Mouse (Mus musculus): Measurements from ENCODE around the gene Aktip. TPM values are rescaled to one million over a fixed set of nuclear protein-coding genes. Genes with fewer than 3 reads are reported as not detected.
A peak's percentile ranks its signal among the peaks of the same experiment; 100 is the strongest.

Aktip gene
- total RNA-seq, 1 experiment, result 22.8 TPM

GRCm38 (mm10) chr8:91188152-91188551 lies 11.6 kb downstream of the Aktip start:
- no peak for DNase-seq (ENCODE audit: low read depth, low spot score)
- H3K36me3 ChIP-seq (ENCODE audit: control insufficient read depth, insufficient read depth, low read length, poor library complexity, severe bottlenecking), result no peaks in the 10 kb centered on the region
- no peak overlapping the region for H3K27ac ChIP-seq (ENCODE audit: insufficient read depth, low read depth, low read length, poor library complexity, severe bottlenecking)
- H3K9ac ChIP-seq (ENCODE audit: insufficient read depth, low read depth, low read length, poor library complexity, severe bottlenecking), result no peak overlapping the region
- no peak overlapping the region for H3K4me3 ChIP-seq (ENCODE audit: insufficient read depth in 1 of 2, low read depth in 1 of 2, low read length in 2 of 2, poor library complexity in 1 of 2, severe bottlenecking in 1 of 2)
- H3K9me3 ChIP-seq (ENCODE audit: control insufficient read depth, insufficient read depth, low read depth, low read length), result no peaks in the 10 kb centered on the region
- no peaks in the 10 kb centered on the region for H3K4me1 ChIP-seq (ENCODE audit: control insufficient read depth in 2 of 2, insufficient read depth in 2 of 2, low read length in 2 of 2, poor library complexity in 1 of 2)
- no peak for TF ChIP-seq ZC3H11A (IDR thresholded peaks at IDR 0.05; ENCODE audit: borderline replicate concordance, low read depth, low read length)
- no peak for TF ChIP-seq CHD2 (IDR thresholded peaks at IDR 0.05; ENCODE audit: low read depth, low read length)
- TF ChIP-seq MAFK (IDR thresholded peaks at IDR 0.05; ENCODE audit: insufficient read depth, low read depth, low read length), result no peak
- no peak for TF ChIP-seq HCFC1 (IDR thresholded peaks at IDR 0.05; ENCODE audit: borderline replicate concordance, insufficient read depth, low read length)
- TF ChIP-seq ZNF384 (IDR thresholded peaks at IDR 0.05; ENCODE audit: low read depth, low read length), result no peak
- in situ Hi-C loops (cut with MboI; ENCODE audit: low sequenced_read_pairs in 2 of 2, unreplicated experiment in 2 of 2), result no loop called here

GRCm38 (mm10) chr8:91186372-91186771 lies 13.4 kb downstream of the Aktip start:
- in situ Hi-C loops (cut with MboI; ENCODE audit: low sequenced_read_pairs in 2 of 2, unreplicated experiment in 2 of 2), result no loop called here
- peak; percentile 53; the same call in 1 of the 2 replicates for TF ChIP-seq ZNF384 (IDR thresholded peaks at IDR 0.05; ENCODE audit: low read depth, low read length)
- TF ChIP-seq ZC3H11A (IDR thresholded peaks at IDR 0.05; ENCODE audit: borderline replicate concordance, low read depth, low read length), result no peak

GRCm38 (mm10) chr8:91177708-91178107 lies 22.1 kb downstream of the Aktip start:
- in situ Hi-C loops (cut with MboI; ENCODE audit: low sequenced_read_pairs in 2 of 2, unreplicated experiment in 2 of 2), result no loop called here
- Histone ChIP-seq H3K9me3 (ENCODE audit: control insufficient read depth, insufficient read depth, low read depth, low read length) (no peaks in the 10 kb centered on the region), H3K9ac (ENCODE audit: insufficient read depth, low read depth, low read length, poor library complexity, severe bottlenecking) (no peak overlapping the region), H3K4me3 (ENCODE audit: insufficient read depth in 1 of 2, low read depth in 1 of 2, low read length in 2 of 2, poor library complexity in 1 of 2, severe bottlenecking in 1 of 2) (no peak overlapping the region), H3K36me3 (ENCODE audit: control insufficient read depth, insufficient read depth, low read length, poor library complexity, severe bottlenecking) (no peaks in the 10 kb centered on the region), H3K27ac (ENCODE audit: insufficient read depth, low read depth, low read length, poor library complexity, severe bottlenecking) (no peak overlapping the region), H3K4me1 (ENCODE audit: control insufficient read depth in 2 of 2, insufficient read depth in 2 of 2, low read length in 2 of 2, poor library complexity in 1 of 2) (no peaks in the 10 kb centered on the region)
- TF ChIP-seq HCFC1 (IDR thresholded peaks at IDR 0.05; ENCODE audit: borderline replicate concordance, insufficient read depth, low read length), result no peak
- no peak for TF ChIP-seq MAFK (IDR thresholded peaks at IDR 0.05; ENCODE audit: insufficient read depth, low read depth, low read length)
- no peak for TF ChIP-seq CHD2 (IDR thresholded peaks at IDR 0.05; ENCODE audit: low read depth, low read length)
- no peak for TF ChIP-seq ZNF384 (IDR thresholded peaks at IDR 0.05; ENCODE audit: low read depth, low read length)
- TF ChIP-seq ZC3H11A (IDR thresholded peaks at IDR 0.05; ENCODE audit: borderline replicate concordance, low read depth, low read length), result no peak
- DNase-seq (ENCODE audit: low read depth, low spot score), result no peak

More at GRCm38 (mm10) chr8:91186372-91186771, 13.4 kb downstream of the Aktip start:
- H3K4me3 ChIP-seq (ENCODE audit: insufficient read depth in 1 of 2, low read depth in 1 of 2, low read length in 2 of 2, poor library complexity in 1 of 2, severe bottlenecking in 1 of 2), result no peak overlapping the region
- no peak for DNase-seq (ENCODE audit: low read depth, low spot score)
- no peaks in the 10 kb centered on the region for H3K4me1 ChIP-seq (ENCODE audit: control insufficient read depth in 2 of 2, insufficient read depth in 2 of 2, low read length in 2 of 2, poor library complexity in 1 of 2)
- H3K36me3 ChIP-seq (ENCODE audit: control insufficient read depth, insufficient read depth, low read length, poor library complexity, severe bottlenecking), result no peaks in the 10 kb centered on the region
- H3K9ac ChIP-seq (ENCODE audit: insufficient read depth, low read depth, low read length, poor library complexity, severe bottlenecking), result no peak overlapping the region
- no peaks in the 10 kb centered on the region for H3K9me3 ChIP-seq (ENCODE audit: control insufficient read depth, insufficient read depth, low read depth, low read length)
- no peak overlapping the region for H3K27ac ChIP-seq (ENCODE audit: insufficient read depth, low read depth, low read length, poor library complexity, severe bottlenecking)

GRCm38 (mm10) chr8:91176176-91176575 lies 23.6 kb downstream of the Aktip start:
- in situ Hi-C loops (cut with MboI; ENCODE audit: low sequenced_read_pairs in 2 of 2, unreplicated experiment in 2 of 2), result no loop called here
- 0 out of 4 replicates have a peak, but pooled peaks cover 0 to 3% of the 10 kb centered on the region in 2 experiments for H3K4me1 ChIP-seq (ENCODE audit: control insufficient read depth in 2 of 2, insufficient read depth in 2 of 2, low read length in 2 of 2, poor library complexity in 1 of 2)
- H3K36me3 ChIP-seq (ENCODE audit: control insufficient read depth, insufficient read depth, low read length, poor library complexity, severe bottlenecking), result no peaks in the 10 kb centered on the region

GRCm38 (mm10) chr8:91171605-91172004 lies 28.2 kb downstream of the Aktip start:
- no peaks in the 10 kb centered on the region for H3K36me3 ChIP-seq (ENCODE audit: control insufficient read depth, insufficient read depth, low read length, poor library complexity, severe bottlenecking)
- in situ Hi-C loops (cut with MboI; ENCODE audit: low sequenced_read_pairs in 2 of 2, unreplicated experiment in 2 of 2), result no loop called here
- DNase-seq (ENCODE audit: low read depth, low spot score), result no peak
- H3K4me1 ChIP-seq (ENCODE audit: control insufficient read depth in 2 of 2, insufficient read depth in 2 of 2, low read length in 2 of 2, poor library complexity in 1 of 2), result peaks cover 3 to 7% of the 10 kb centered on the region in 2 experiments; a peak in 1 of 4 replicates
- H3K27ac ChIP-seq (ENCODE audit: insufficient read depth, low read depth, low read length, poor library complexity, severe bottlenecking), result no peak overlapping the region
- H3K9me3 ChIP-seq (ENCODE audit: control insufficient read depth, insufficient read depth, low read depth, low read length), result no peaks in the 10 kb centered on the region
- TF ChIP-seq ZNF384 (IDR thresholded peaks at IDR 0.05; ENCODE audit: low read depth, low read length) (no peak), ZC3H11A (IDR thresholded peaks at IDR 0.05; ENCODE audit: borderline replicate concordance, low read depth, low read length) (no peak), HCFC1 (IDR thresholded peaks at IDR 0.05; ENCODE audit: borderline replicate concordance, insufficient read depth, low read length) (no peak), CHD2 (IDR thresholded peaks at IDR 0.05; ENCODE audit: low read depth, low read length) (no peak)
- no peak overlapping the region for H3K9ac ChIP-seq (ENCODE audit: insufficient read depth, low read depth, low read length, poor library complexity, severe bottlenecking)
- H3K4me3 ChIP-seq (ENCODE audit: insufficient read depth in 1 of 2, low read depth in 1 of 2, low read length in 2 of 2, poor library complexity in 1 of 2, severe bottlenecking in 1 of 2), result no peak overlapping the region

More at GRCm38 (mm10) chr8:91176176-91176575, 23.6 kb downstream of the Aktip start:
- TF ChIP-seq ZNF384 (IDR thresholded peaks at IDR 0.05; ENCODE audit: low read depth, low read length) (no peak), HCFC1 (IDR thresholded peaks at IDR 0.05; ENCODE audit: borderline replicate concordance, insufficient read depth, low read length) (no peak), MAFK (IDR thresholded peaks at IDR 0.05; ENCODE audit: insufficient read depth, low read depth, low read length) (no peak), CHD2 (IDR thresholded peaks at IDR 0.05; ENCODE audit: low read depth, low read length) (no peak), ZC3H11A (IDR thresholded peaks at IDR 0.05; ENCODE audit: borderline replicate concordance, low read depth, low read length) (no peak)
- no peak overlapping the region for H3K4me3 ChIP-seq (ENCODE audit: insufficient read depth in 1 of 2, low read depth in 1 of 2, low read length in 2 of 2, poor library complexity in 1 of 2, severe bottlenecking in 1 of 2)
- no peak overlapping the region; the same call in 1 of the 2 replicates for H3K9ac ChIP-seq (ENCODE audit: insufficient read depth, low read depth, low read length, poor library complexity, severe bottlenecking)
- H3K27ac ChIP-seq (ENCODE audit: insufficient read depth, low read depth, low read length, poor library complexity, severe bottlenecking), result no peak overlapping the region
- no peaks in the 10 kb centered on the region for H3K9me3 ChIP-seq (ENCODE audit: control insufficient read depth, insufficient read depth, low read depth, low read length)
- DNase-seq (ENCODE audit: low read depth, low spot score), result no peak
